Mouse (Mus musculus) heart, embryonic 15.5 days (tissue): ENCODE measurements around the gene Crybg1. TPM values are rescaled to one million over a fixed set of nuclear protein-coding genes. Genes with fewer than 3 reads are reported as not detected.
"Not testable (repeated sequence)": the region's sequence is repeated elsewhere in the genome, so short reads cannot be mapped to it uniquely, and the experiment has no call there.

ENCODE experiments used
- ATAC-seq: fragments of 200-750 bp; cut with Nextera tagmentation; replicated peaks from 2 replicates; pipeline ENCODE4 v1.8.0; 2017; ENCODE audit warnings: low read depth, moderate TSS enrichment; ENCODE audit not compliant: insufficient number of reproducible peaks, insufficient read depth, low FRiP score
- H3K27ac ChIP-seq: fragments of 300-500 bp; sonication (generic); 2 replicates; pipeline ENCODE4 v1.5.1; 2015; ENCODE audit warnings: mild to moderate bottlenecking, inconsistent platforms
- H3K27me3 ChIP-seq: fragments of 300-500 bp; sonication (generic); 2 replicates; pipeline ENCODE4 v1.6.1; 2015; ENCODE audit warnings: inconsistent platforms
- H3K36me3 ChIP-seq: fragments of 300-500 bp; sonication (generic); 2 replicates; pipeline ENCODE4 v1.6.1; 2015; ENCODE audit warnings: mild to moderate bottlenecking, inconsistent platforms
- H3K4me1 ChIP-seq: fragments of 300-500 bp; sonication (generic); replicated peaks from 2 replicates; pipeline ENCODE4 v1.6.1; 2015; ENCODE audit warnings: inconsistent platforms
- H3K4me2 ChIP-seq: fragments of 300-500 bp; sonication (generic); 2 replicates; pipeline ENCODE4 v1.6.1; 2015; ENCODE audit warnings: inconsistent platforms, mild to moderate bottlenecking, moderate library complexity
- H3K4me3 ChIP-seq: fragments of 300-500 bp; sonication (generic); 2 replicates; pipeline ENCODE4 v1.5.1; 2015; ENCODE audit warnings: mild to moderate bottlenecking, inconsistent platforms
- H3K9ac ChIP-seq: fragments of 300-500 bp; sonication (generic); 2 replicates; pipeline ENCODE4 v1.6.1; 2015; ENCODE audit warnings: mild to moderate bottlenecking, inconsistent platforms
- H3K9me3 ChIP-seq: fragments of 300-500 bp; sonication (generic); replicated peaks from 2 replicates; pipeline ENCODE4 v1.6.1; 2016; ENCODE audit warnings: inconsistent platforms
- WGBS: fragments of 180-500 bp; shearing (Covaris S2); methylation state at CpG from one replicate; pipeline ENCODE4 v1.1.7; 2015; ENCODE audit warnings: mixed read lengths; 5-methylcytosine and 5-hydroxymethylcytosine counted together
- polyA plus RNA-seq: library from polyadenylated mRNA; unstranded; fragments of >200 nt; fragmentation: Nextera tagmentation; extraction: Ambion mirVana; gene quantifications from 2 replicates; pipeline ENCODE4 v1.2.1, GENCODE M21; 2015

Crybg1 gene
- polyA plus RNA-seq, 1 experiment from 2014 or later: 0.13 TPM

DNA sequence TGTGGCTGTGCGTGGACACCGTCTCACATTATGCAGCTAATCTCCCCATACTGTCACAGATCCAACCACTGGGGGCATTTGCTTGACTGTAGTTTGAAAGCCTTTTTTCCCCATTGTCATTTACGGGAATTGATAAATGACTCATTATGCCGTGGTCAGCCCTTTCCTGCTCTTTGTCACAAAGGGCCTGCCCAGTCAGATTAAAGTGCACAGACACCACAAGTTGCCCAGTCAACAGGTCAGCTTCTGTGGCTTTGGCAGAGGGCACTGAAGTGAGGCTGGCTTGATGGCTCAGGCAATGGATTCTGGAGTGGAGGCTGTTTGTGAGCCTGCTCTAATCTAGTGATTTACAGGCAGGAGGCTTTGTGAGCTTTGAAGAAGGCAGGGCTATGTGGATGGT, 204.9 kb downstream of the Crybg1 start:
- Histone ChIP-seq H3K27ac (no peak overlapping the region), H3K4me3 (no peak overlapping the region), H3K36me3 (peaks cover 8% of the 10 kb centered on the region; the same call in 1 of the 2 replicates), H3K27me3 (no peaks in the 10 kb centered on the region), H3K4me1 (peaks cover 6% of the 10 kb centered on the region; the same call in 1 of the 2 replicates), H3K9ac (no peak overlapping the region), H3K9me3 (no peaks in the 10 kb centered on the region), H3K4me2 (no peak overlapping the region)
- 53% methylated on average over 4 of the region's 4 CpGs for WGBS
- no peak for ATAC-seq

DNA sequence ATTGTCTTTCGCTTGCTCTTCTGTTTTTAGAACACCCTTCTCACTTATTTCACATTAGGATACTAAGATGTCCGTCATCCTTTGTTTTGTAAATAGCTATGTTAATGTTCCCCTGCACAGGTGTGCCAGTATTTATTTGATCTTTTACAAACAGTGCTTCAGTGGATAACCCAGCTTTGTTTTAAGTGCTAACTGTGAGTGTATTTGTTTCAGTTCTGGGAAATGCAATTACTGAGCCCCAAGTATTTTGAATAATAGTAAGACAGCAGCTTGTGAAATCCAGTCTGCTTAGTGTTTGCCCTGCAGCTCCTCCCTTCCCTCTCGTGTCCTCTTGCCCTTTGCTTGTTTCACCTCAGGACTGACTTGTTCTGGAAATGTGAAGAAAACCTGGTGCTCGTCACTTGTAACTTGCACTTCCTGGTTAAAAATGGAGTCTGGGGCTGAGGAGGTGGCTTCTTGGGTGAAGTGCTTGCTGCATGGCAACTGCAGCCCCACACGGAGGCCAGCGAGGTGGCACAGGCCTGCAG, 209.5 kb downstream of the Crybg1 start:
- H3K9ac ChIP-seq: no peak overlapping the region
- H3K4me3 ChIP-seq: no peak overlapping the region
- H3K27ac ChIP-seq: no peak overlapping the region
- no peaks in the 10 kb centered on the region for H3K27me3 ChIP-seq
- no peaks in the 10 kb centered on the region for H3K9me3 ChIP-seq
- H3K4me2 ChIP-seq: no peak overlapping the region
- WGBS: 79% methylated on average over 6 of the region's 6 CpGs
- H3K4me1 ChIP-seq: peaks cover 6% of the 10 kb centered on the region; the same call in 1 of the 2 replicates
- ATAC-seq: no peak
- H3K36me3 ChIP-seq: peaks cover under 1% of the 10 kb centered on the region; the same call in 1 of the 2 replicates

GRCm38 (mm10) chr10:43928596-43928995, 220.1 kb downstream of the Crybg1 start:
- Histone ChIP-seq H3K4me3 (no peak overlapping the region), H3K4me1 (no peaks in the 10 kb centered on the region), H3K27ac (no peak overlapping the region), H3K36me3 (peaks cover 13% of the 10 kb centered on the region; the same call in 1 of the 2 replicates), H3K9me3 (no peaks in the 10 kb centered on the region), H3K4me2 (no peak overlapping the region), H3K27me3 (no peaks in the 10 kb centered on the region), H3K9ac (no peak overlapping the region)
- WGBS: 69% methylated on average over 5 of the region's 5 CpGs
- no peak for ATAC-seq

GRCm38 (mm10) chr10:43927736-43928135, 220.9 kb downstream of the Crybg1 start:
- 79% methylated on average over 8 of the region's 8 CpGs for WGBS
- H3K36me3 ChIP-seq: peaks cover 20% of the 10 kb centered on the region; the same call in 1 of the 2 replicates
- no peaks in the 10 kb centered on the region for H3K4me1 ChIP-seq
- no peak overlapping the region for H3K4me2 ChIP-seq
- H3K9ac ChIP-seq: no peak overlapping the region
- no peak overlapping the region for H3K27ac ChIP-seq
- H3K9me3 ChIP-seq: no peaks in the 10 kb centered on the region
- H3K4me3 ChIP-seq: no peak overlapping the region
- H3K27me3 ChIP-seq: no peaks in the 10 kb centered on the region
- ATAC-seq: no peak

GRCm38 (mm10) chr10:43925776-43926175, 222.9 kb downstream of the Crybg1 start:
- not testable (repeated sequence) for H3K27me3 ChIP-seq, H3K4me3 ChIP-seq, H3K4me1 ChIP-seq, H3K9ac ChIP-seq, H3K27ac ChIP-seq, H3K4me2 ChIP-seq, H3K9me3 ChIP-seq, ATAC-seq
- 89% methylated on average over 9 of the region's 9 CpGs for WGBS
- peaks cover 16% of the 10 kb centered on the region; the same call in 1 of the 2 replicates for H3K36me3 ChIP-seq

DNA sequence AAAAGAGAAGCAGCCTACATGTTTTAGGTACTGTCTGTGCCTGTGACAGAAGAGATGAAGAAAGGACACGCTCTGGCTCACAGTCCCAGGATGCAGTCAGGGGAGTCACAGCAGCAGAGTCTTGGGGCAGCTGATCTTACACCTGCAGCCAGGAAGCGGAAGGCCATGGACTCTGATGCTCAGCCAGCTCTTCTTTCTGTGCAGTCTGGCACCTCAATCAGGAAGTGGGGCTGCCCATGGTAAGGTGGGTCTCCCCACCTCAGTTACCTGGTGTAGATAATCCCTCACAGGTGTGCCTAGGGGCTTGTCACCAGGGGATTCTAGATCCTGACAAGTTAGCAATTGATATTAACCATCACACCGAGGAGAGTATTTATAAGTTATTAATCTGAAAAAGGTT, 225.6 kb downstream of the Crybg1 start:
- Histone ChIP-seq H3K27me3 (no peaks in the 10 kb centered on the region), H3K36me3 (peaks cover 9% of the 10 kb centered on the region; the same call in 1 of the 2 replicates), H3K4me3 (no peak overlapping the region), H3K4me1 (0 out of 2 replicates have a peak, but pooled peaks cover 2% of the 10 kb centered on the region), H3K27ac (no peak overlapping the region), H3K9ac (no peak overlapping the region), H3K9me3 (no peaks in the 10 kb centered on the region), H3K4me2 (no peak overlapping the region)
- no peak for ATAC-seq
- 89% methylated on average over 3 of the region's 3 CpGs for WGBS

GRCm38 (mm10) chr10:43918696-43919608, 229.7 kb downstream of the Crybg1 start:
- H3K4me1 ChIP-seq: peaks cover 13% of the 10 kb centered on the region
- no peak overlapping the region for H3K9ac ChIP-seq
- H3K9me3 ChIP-seq: no peaks in the 10 kb centered on the region
- no peaks in the 10 kb centered on the region for H3K27me3 ChIP-seq
- peaks cover 7% of the 10 kb centered on the region; the same call in 1 of the 2 replicates for H3K36me3 ChIP-seq
- no peak overlapping the region for H3K4me2 ChIP-seq
- WGBS: 41% methylated on average over 17 of the region's 17 CpGs
- no peak overlapping the region for H3K4me3 ChIP-seq
- H3K27ac ChIP-seq: no peak overlapping the region
- no peak for ATAC-seq

- peaks cover 13% of the 10 kb centered on the region for H3K4me1 ChIP-seq
- 62% methylated on average over 2 of the region's 2 CpGs for WGBS
- no peak overlapping the region for H3K4me2 ChIP-seq
- no peak overlapping the region for H3K27ac ChIP-seq
- no peak for ATAC-seq
- no peaks in the 10 kb centered on the region for H3K9me3 ChIP-seq
- no peaks in the 10 kb centered on the region for H3K36me3 ChIP-seq
- H3K9ac ChIP-seq: no peak overlapping the region
- H3K4me3 ChIP-seq: no peak overlapping the region
- H3K27me3 ChIP-seq: no peaks in the 10 kb centered on the region
These were observed 231.9 kb downstream of the Crybg1 start for GRCm38 (mm10) chr10:43916737-43917136.

- H3K27ac ChIP-seq: no peak overlapping the region
- no peaks in the 10 kb centered on the region for H3K36me3 ChIP-seq
- peaks cover 13% of the 10 kb centered on the region for H3K4me1 ChIP-seq
- no peaks in the 10 kb centered on the region for H3K27me3 ChIP-seq
- H3K9ac ChIP-seq: no peak overlapping the region
- no peak overlapping the region for H3K4me3 ChIP-seq
- no peak overlapping the region for H3K4me2 ChIP-seq
- ATAC-seq: no peak
- WGBS: 86% methylated on average over 12 of the region's 12 CpGs
- H3K9me3 ChIP-seq: no peaks in the 10 kb centered on the region
These were observed 232.5 kb downstream of the Crybg1 start for GRCm38 (mm10) chr10:43916181-43916580.

- Histone ChIP-seq H3K4me2 (no peak overlapping the region), H3K27ac (no peak overlapping the region), H3K27me3 (no peaks in the 10 kb centered on the region), H3K4me1 (peaks cover 5% of the 10 kb centered on the region), H3K9me3 (no peaks in the 10 kb centered on the region), H3K36me3 (no peaks in the 10 kb centered on the region), H3K4me3 (no peak overlapping the region), H3K9ac (no peak overlapping the region)
- no peak for ATAC-seq
- 77% methylated on average over 3 of the region's 3 CpGs for WGBS
These were observed 236.4 kb downstream of the Crybg1 start for GRCm38 (mm10) chr10:43912236-43912635.

GRCm38 (mm10) chr10:43910873-43911142, 237.8 kb downstream of the Crybg1 start:
- WGBS: 87% methylated on average over 8 of the region's 8 CpGs
- no peak overlapping the region for H3K9ac ChIP-seq

More at GRCm38 (mm10) chr10:43910873-43911142, 237.8 kb downstream of the Crybg1 start:
- no peak overlapping the region for H3K4me3 ChIP-seq
- H3K36me3 ChIP-seq: no peaks in the 10 kb centered on the region
- ATAC-seq: no peak
- H3K4me2 ChIP-seq: no peak overlapping the region
- H3K4me1 ChIP-seq: no peaks in the 10 kb centered on the region
- no peaks in the 10 kb centered on the region for H3K27me3 ChIP-seq
- no peaks in the 10 kb centered on the region for H3K9me3 ChIP-seq
- H3K27ac ChIP-seq: no peak overlapping the region
